Mouse (Mus musculus) heart, postnatal 0 days (tissue): ENCODE measurements at regions not wholly inside any gene's neighbourhood (a gene's known extent, or its start where the extent isn't known, plus 50 kb on each side); places are given as distances from the start of the nearest gene placed in this dataset.

ENCODE experiments used
- ATAC-seq: fragments of 200-750 bp; cut with Nextera tagmentation; 2 replicates; pipeline ENCODE4 v1.8.0; 2017; ENCODE audit warnings: low read depth, moderate number of reproducible peaks, moderate library complexity; ENCODE audit not compliant: insufficient read depth
- DNase-seq: peaks from one replicate; pipeline ENCODE4 v3.0.0-alpha.2; 2016; ENCODE audit warnings: low spot score
- H3K27ac ChIP-seq: fragments of 300-500 bp; sonication (generic); 2 replicates; pipeline ENCODE4 v1.5.1; 2014; ENCODE audit warnings: low read depth, mild to moderate bottlenecking
- H3K27me3 ChIP-seq: fragments of 300-500 bp; sonication (generic); 2 replicates; pipeline ENCODE4 v1.6.1; 2014; ENCODE audit warnings: low read length, mixed read lengths; ENCODE audit not compliant: control insufficient read depth, insufficient read depth
- H3K36me3 ChIP-seq: fragments of 300-500 bp; sonication (generic); replicated peaks from 2 replicates; pipeline ENCODE4 v1.6.1; 2014; ENCODE audit warnings: low read length, mixed read lengths; ENCODE audit not compliant: control insufficient read depth, insufficient read depth
- H3K4me1 ChIP-seq: fragments of 300-500 bp; sonication (generic); 2 replicates; pipeline ENCODE4 v1.6.1; 2014; ENCODE audit warnings: antibody characterized with exemption; ENCODE audit not compliant: control insufficient read depth, insufficient read depth
- H3K4me2 ChIP-seq: fragments of 300-500 bp; sonication (generic); 2 replicates; pipeline ENCODE4 v1.6.1; 2014; ENCODE audit warnings: low read depth, mild to moderate bottlenecking, low read length, moderate library complexity
- H3K4me3 ChIP-seq: fragments of 300-500 bp; sonication (generic); 2 replicates; pipeline ENCODE4 v1.5.1; 2014; ENCODE audit warnings: low read depth, low read length
- H3K9ac ChIP-seq: fragments of 300-500 bp; sonication (generic); replicated peaks from 2 replicates; pipeline ENCODE4 v1.6.1; 2014; ENCODE audit warnings: low read depth, low read length, mixed read lengths
- H3K9me3 ChIP-seq: fragments of 300-500 bp; sonication (generic); replicated peaks from 2 replicates; pipeline ENCODE4 v1.6.1; 2016; ENCODE audit warnings: low read length; ENCODE audit not compliant: control insufficient read depth
- CTCF ChIP-seq: IDR thresholded peaks from 2 replicates; pipeline ENCODE4 v1.5.1; 2016; ENCODE audit warnings: antibody characterized with exemption, control low read depth, low read depth
- EP300 ChIP-seq: IDR thresholded peaks from 2 replicates; pipeline ENCODE4 v1.6.1; 2016; ENCODE audit warnings: antibody characterized with exemption, low read depth
- WGBS: fragments of 180-500 bp; shearing (Covaris S2); extraction: QIAGEN DNeasy Blood & Tissue Kit; methylation state at CpG from one replicate; pipeline ENCODE4 v1.1.7; 2014; 5-methylcytosine and 5-hydroxymethylcytosine counted together

DNA sequence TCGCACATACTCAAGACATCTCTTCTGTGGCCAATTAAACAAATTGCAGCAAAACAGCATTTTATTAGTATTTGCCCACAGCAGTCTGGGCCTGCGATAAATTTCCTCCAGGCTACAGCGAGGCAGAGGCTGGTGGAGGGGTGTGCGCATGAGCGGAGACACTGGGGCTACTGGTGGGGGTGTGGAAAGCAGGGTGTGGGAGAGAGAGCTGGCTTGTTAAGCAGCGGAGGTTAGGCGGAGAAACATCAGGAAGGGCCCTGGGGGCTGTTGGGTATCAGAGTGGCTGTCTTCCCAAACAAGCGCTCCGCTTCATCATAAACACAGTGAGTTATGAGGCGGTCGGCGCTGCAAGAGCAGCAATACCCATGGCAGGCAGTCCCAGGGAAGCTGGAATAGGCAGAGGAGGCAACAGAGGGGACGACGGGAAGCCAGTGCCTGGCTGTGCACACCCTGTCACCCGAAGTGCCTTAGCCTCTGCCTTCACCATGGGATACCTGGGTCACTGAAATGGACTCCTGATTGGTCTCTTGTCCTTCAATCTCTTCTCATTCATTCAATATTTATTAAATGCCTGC is 74.0 kb upstream of the Lhx1 start:
- no peak for TF ChIP-seq CTCF
- no peak for TF ChIP-seq EP300
- Histone ChIP-seq H3K9ac (no peak overlapping the region), H3K4me3 (no peak overlapping the region), H3K4me2 (no peak overlapping the region), H3K27ac (no peak overlapping the region), H3K4me1 (no peaks in the 10 kb centered on the region), H3K9me3 (no peaks in the 10 kb centered on the region), H3K36me3 (no peaks in the 10 kb centered on the region), H3K27me3 (peaks cover 6% of the 10 kb centered on the region; the same call in 1 of the 2 replicates)
- DNase-seq (no peak), ATAC-seq (no peak)
- WGBS = 61% methylated on average over 15 of the region's 15 CpGs

DNA sequence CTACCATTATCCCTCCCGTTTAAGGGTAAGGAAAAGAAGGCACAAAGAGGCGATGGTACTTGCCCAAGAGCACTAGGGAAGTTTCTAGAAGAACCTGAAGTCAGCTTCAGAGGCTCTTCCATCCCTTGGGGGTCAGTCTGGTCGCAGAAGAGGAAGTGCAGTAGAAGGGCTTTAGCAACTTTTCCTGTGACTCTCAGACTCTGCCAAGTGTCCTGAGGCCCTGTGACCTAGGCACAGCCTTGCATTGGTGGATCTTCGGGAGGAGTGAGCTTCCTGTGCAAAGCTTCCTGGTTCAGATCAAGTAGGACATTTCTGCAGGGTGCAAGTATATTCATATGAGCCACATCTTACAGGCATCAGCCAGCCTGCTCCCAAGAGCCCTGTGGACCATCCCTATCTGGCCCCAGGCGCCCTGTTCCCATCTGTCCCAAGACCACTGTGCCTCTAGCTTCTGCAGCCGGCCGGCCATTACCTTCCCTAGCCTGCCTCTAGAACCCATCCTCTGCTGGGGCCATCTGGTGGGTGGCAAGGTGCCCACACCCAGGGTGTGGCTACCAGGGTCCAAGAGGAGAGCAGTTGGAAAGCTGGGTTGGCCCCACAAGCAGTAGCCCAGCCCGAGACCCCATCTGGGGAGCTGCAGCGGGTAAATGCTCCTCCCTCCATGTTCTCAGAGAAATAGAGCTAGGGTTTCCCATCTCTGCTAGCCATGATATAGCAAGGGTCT is 72.4 kb upstream of the Lhx1 start:
- TF ChIP-seq CTCF (no peak), EP300 (no peak)
- Histone ChIP-seq H3K9ac (no peak overlapping the region), H3K27ac (no peak overlapping the region), H3K9me3 (no peaks in the 10 kb centered on the region), H3K27me3 (no peaks in the 10 kb centered on the region), H3K4me1 (no peaks in the 10 kb centered on the region), H3K4me2 (no peak overlapping the region), H3K4me3 (no peak overlapping the region), H3K36me3 (no peaks in the 10 kb centered on the region)
- DNase-seq (no peak), ATAC-seq (no peak)
- 67% methylated on average over 9 of the region's 9 CpGs for WGBS

DNA sequence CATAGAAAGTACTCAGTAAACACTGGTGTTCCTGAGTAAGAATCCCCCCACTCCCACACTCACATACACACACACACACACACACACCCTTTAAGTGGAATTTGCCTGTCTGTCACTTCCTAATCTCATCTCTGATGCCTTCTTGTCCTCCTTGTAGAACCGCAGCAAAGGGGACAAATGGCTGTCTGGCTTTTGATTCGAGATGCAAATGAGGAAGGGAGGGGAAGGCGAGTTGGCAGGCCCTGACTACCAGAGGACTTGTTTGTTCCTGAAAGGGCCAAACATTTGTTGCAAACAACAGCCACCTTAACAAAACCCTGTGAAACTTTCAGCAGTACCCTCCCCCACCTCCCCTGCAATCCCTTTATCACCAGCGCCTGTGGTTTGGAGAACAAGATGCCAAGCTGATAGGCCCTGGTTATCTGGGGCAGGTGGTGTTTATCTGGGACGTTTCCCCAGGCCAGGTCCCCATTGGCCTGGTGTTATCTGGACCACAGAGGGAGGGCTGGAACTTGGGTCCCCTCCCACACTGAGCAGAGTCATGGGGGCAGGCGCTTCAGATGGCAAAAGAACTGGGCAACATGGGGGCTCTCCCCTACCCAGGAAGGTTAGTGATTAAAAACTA is 67.5 kb upstream of the Lhx1 start:
- H3K4me2 ChIP-seq = no peak overlapping the region
- no peaks in the 10 kb centered on the region for H3K9me3 ChIP-seq
- H3K27ac ChIP-seq = no peak overlapping the region
- WGBS = 19% methylated on average over 6 of the region's 6 CpGs
- no peaks in the 10 kb centered on the region for H3K36me3 ChIP-seq
- H3K4me3 ChIP-seq = no peak overlapping the region
- no peaks in the 10 kb centered on the region; the same call in 1 of the 2 replicates for H3K27me3 ChIP-seq
- TF ChIP-seq CTCF (no peak), EP300 (no peak)
- DNase-seq (no peak), ATAC-seq (no peak)
- H3K4me1 ChIP-seq = no peaks in the 10 kb centered on the region
- H3K9ac ChIP-seq = no peak overlapping the region

DNA sequence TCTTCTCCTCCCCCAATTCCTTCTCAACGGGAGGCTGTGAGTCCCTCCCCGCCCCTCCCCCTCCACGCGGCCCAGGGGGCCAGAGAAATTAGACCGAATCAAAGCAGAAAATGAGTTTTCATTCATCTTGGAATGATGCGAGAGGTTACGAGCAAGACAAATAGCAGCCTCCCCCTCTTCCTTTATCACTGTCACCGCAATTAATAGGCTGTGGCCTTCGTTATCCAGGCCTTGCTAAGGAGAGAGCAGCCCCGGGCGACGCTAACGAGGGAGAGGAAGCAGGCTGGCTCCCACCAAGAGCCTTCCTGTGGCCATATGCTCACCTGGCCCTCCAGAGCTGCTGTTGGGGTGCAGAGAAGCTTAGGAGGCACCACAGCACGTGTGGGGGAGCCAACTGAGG is 61.8 kb upstream of the Lhx1 start:
- TF ChIP-seq EP300 (no peak), CTCF (no peak)

DNA sequence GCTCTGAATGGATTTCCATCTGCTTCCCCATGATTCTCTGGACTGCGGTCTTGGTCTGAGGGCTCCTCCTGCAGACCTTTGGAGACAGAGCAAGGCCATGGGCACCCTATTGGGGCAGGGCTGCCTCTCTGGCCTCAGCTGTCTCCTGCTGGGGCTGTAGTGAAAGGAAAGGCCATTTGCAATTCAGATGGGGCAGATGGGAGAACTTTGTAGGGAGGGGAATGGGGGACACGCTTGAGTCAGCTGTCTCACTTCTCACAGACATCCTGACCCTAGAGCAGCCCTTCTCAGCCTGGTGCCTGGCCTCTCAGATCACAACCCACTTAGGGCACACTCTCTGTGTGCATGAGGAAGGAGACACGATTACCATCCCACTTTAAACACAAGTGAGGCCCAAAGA is 60.3 kb upstream of the Lhx1 start:
- ATAC-seq (no peak), DNase-seq (no peak)
- Histone ChIP-seq H3K27ac (no peak overlapping the region), H3K4me1 (no peaks in the 10 kb centered on the region), H3K9ac (no peak overlapping the region), H3K27me3 (0 out of 2 replicates have a peak, but pooled peaks cover 6% of the 10 kb centered on the region), H3K36me3 (no peaks in the 10 kb centered on the region), H3K4me3 (no peak overlapping the region), H3K9me3 (no peaks in the 10 kb centered on the region), H3K4me2 (no peak overlapping the region)
- TF ChIP-seq EP300 (no peak), CTCF (no peak)
- WGBS = 45% methylated on average over 3 of the region's 3 CpGs

More for the DNA sequence above, 61.8 kb upstream of the Lhx1 start:
- WGBS = 47% methylated on average over 14 of the region's 14 CpGs
- peaks cover 2% of the 10 kb centered on the region; the same call in 1 of the 2 replicates for H3K27me3 ChIP-seq
- no peak overlapping the region for H3K27ac ChIP-seq
- ATAC-seq (no peak), DNase-seq (no peak)
- H3K9me3 ChIP-seq = no peaks in the 10 kb centered on the region
- no peak overlapping the region for H3K4me3 ChIP-seq
- no peaks in the 10 kb centered on the region for H3K36me3 ChIP-seq
- no peaks in the 10 kb centered on the region for H3K4me1 ChIP-seq
- H3K9ac ChIP-seq = no peak overlapping the region
- H3K4me2 ChIP-seq = no peak overlapping the region
